Mouse (Mus musculus): ENCODE results near the gene Slc26a10. TPM values are rescaled to one million over a fixed set of nuclear protein-coding genes. Genes with fewer than 3 reads are reported as not detected.

Gene Slc26a10
- 0.36 and 0.89 TPM in 2 replicates for polyA plus RNA-seq (2014; fragmentation: Nextera tagmentation; extraction: Ambion mirVana)

GRCm38 (mm10) chr10:127179871-127180694 lies at the start of gene Slc26a10:
Slc26a10 (minus strand) TSS chr10:127180645.
- peaks cover 40% of the 10 kb centered on the region for H3K27me3 ChIP-seq (ENCODE audit: control insufficient read depth, insufficient read depth, low read length)
- ATAC-seq (ENCODE audit: insufficient read depth, low FRiP score, low TSS enrichment): no peak
- H3K4me3 ChIP-seq (ENCODE audit: low read depth, low read length): no peak within 1 kb of the TSS

GRCm38 (mm10) chr10:127228897-127229296 lies 48.5 kb upstream of the Slc26a10 start:
- Histone ChIP-seq H3K36me3 (ENCODE audit: control insufficient read depth, insufficient read depth, low read length) (no peaks in the 10 kb centered on the region; the same call in 1 of the 2 replicates), H3K9ac (ENCODE audit: low read length) (no peak overlapping the region), H3K4me3 (ENCODE audit: low read depth, low read length) (no peak overlapping the region), H3K9me3 (ENCODE audit: control insufficient read depth, low read length) (no peaks in the 10 kb centered on the region), H3K4me1 (ENCODE audit: control insufficient read depth, insufficient read depth, low read length) (no peaks in the 10 kb centered on the region), H3K27ac (ENCODE audit: low read depth, low read length) (no peak overlapping the region), H3K4me2 (ENCODE audit: low read depth) (no peak overlapping the region), H3K27me3 (ENCODE audit: control insufficient read depth, insufficient read depth, low read length) (no peaks in the 10 kb centered on the region)
- WGBS: 25% methylated on average over 4 of the region's 4 CpGs
- ATAC-seq (ENCODE audit: insufficient read depth, low FRiP score, low TSS enrichment) (no peak), DNase-seq (ENCODE audit: low spot score) (peak; percentile 59)

More at GRCm38 (mm10) chr10:127179871-127180694, at the start of gene Slc26a10:
- no peaks in the 10 kb centered on the region for H3K9me3 ChIP-seq (ENCODE audit: control insufficient read depth, low read length)
- DNase-seq (ENCODE audit: low spot score): no peak
- H3K9ac ChIP-seq (ENCODE audit: low read length): no peak within 1 kb of the TSS; the same call in 1 of the 2 replicates
- 0 out of 2 replicates have a peak within 1 kb of the TSS, but pooled peaks have one; percentile 21 for H3K4me2 ChIP-seq (ENCODE audit: low read depth)
- H3K27ac ChIP-seq (ENCODE audit: low read depth, low read length): no peak within 1 kb of the TSS
- H3K36me3 ChIP-seq (ENCODE audit: control insufficient read depth, insufficient read depth, low read length): no peaks in the 10 kb centered on the region
- H3K4me1 ChIP-seq (ENCODE audit: control insufficient read depth, insufficient read depth, low read length): peaks cover 11% of the 10 kb centered on the region; the same call in 1 of the 2 replicates
- WGBS: 2% methylated on average over 34 of the region's 34 CpGs

- no peak overlapping the region for H3K27ac ChIP-seq (ENCODE audit: low read depth, low read length)
- H3K4me1 ChIP-seq (ENCODE audit: control insufficient read depth, insufficient read depth, low read length): no peaks in the 10 kb centered on the region
- DNase-seq (ENCODE audit: low spot score) (no peak), ATAC-seq (ENCODE audit: insufficient read depth, low FRiP score, low TSS enrichment) (no peak)
- 83% methylated on average over 8 of the region's 8 CpGs for WGBS
- H3K4me3 ChIP-seq (ENCODE audit: low read depth, low read length): no peak overlapping the region
- no peaks in the 10 kb centered on the region for H3K27me3 ChIP-seq (ENCODE audit: control insufficient read depth, insufficient read depth, low read length)
- H3K9me3 ChIP-seq (ENCODE audit: control insufficient read depth, low read length): no peaks in the 10 kb centered on the region
- H3K9ac ChIP-seq (ENCODE audit: low read length): no peak overlapping the region
- no peak overlapping the region for H3K4me2 ChIP-seq (ENCODE audit: low read depth)
- no peaks in the 10 kb centered on the region for H3K36me3 ChIP-seq (ENCODE audit: control insufficient read depth, insufficient read depth, low read length)
Measured at GRCm38 (mm10) chr10:127227163-127227562, 46.7 kb upstream of the Slc26a10 start.

GRCm38 (mm10) chr10:127226318-127226895 lies 46.0 kb upstream of the Slc26a10 start:
- no peak overlapping the region for H3K4me3 ChIP-seq (ENCODE audit: low read depth, low read length)
- WGBS: 64% methylated on average over 8 of the region's 8 CpGs
- no peaks in the 10 kb centered on the region for H3K9me3 ChIP-seq (ENCODE audit: control insufficient read depth, low read length)
- no peak overlapping the region for H3K27ac ChIP-seq (ENCODE audit: low read depth, low read length)
- DNase-seq (ENCODE audit: low spot score): no peak
- H3K36me3 ChIP-seq (ENCODE audit: control insufficient read depth, insufficient read depth, low read length): no peaks in the 10 kb centered on the region
- H3K27me3 ChIP-seq (ENCODE audit: control insufficient read depth, insufficient read depth, low read length): no peaks in the 10 kb centered on the region
- H3K4me2 ChIP-seq (ENCODE audit: low read depth): no peak overlapping the region
- H3K4me1 ChIP-seq (ENCODE audit: control insufficient read depth, insufficient read depth, low read length): no peaks in the 10 kb centered on the region
- no peak for ATAC-seq (ENCODE audit: insufficient read depth, low FRiP score, low TSS enrichment)
- no peak overlapping the region for H3K9ac ChIP-seq (ENCODE audit: low read length)

- DNase-seq (ENCODE audit: low spot score) (no peak), ATAC-seq (ENCODE audit: insufficient read depth, low FRiP score, low TSS enrichment) (no peak)
- H3K36me3 ChIP-seq (ENCODE audit: control insufficient read depth, insufficient read depth, low read length): no peaks in the 10 kb centered on the region
- 15% methylated on average over 10 of the region's 10 CpGs for WGBS
- H3K9ac ChIP-seq (ENCODE audit: low read length): no peak overlapping the region
- H3K27ac ChIP-seq (ENCODE audit: low read depth, low read length): no peak overlapping the region
- no peaks in the 10 kb centered on the region for H3K27me3 ChIP-seq (ENCODE audit: control insufficient read depth, insufficient read depth, low read length)
- no peaks in the 10 kb centered on the region for H3K4me1 ChIP-seq (ENCODE audit: control insufficient read depth, insufficient read depth, low read length)
- no peak overlapping the region for H3K4me3 ChIP-seq (ENCODE audit: low read depth, low read length)
- no peak overlapping the region for H3K4me2 ChIP-seq (ENCODE audit: low read depth)
- H3K9me3 ChIP-seq (ENCODE audit: control insufficient read depth, low read length): no peaks in the 10 kb centered on the region
Measured at GRCm38 (mm10) chr10:127225732-127226131, 45.3 kb upstream of the Slc26a10 start.

- Histone ChIP-seq H3K4me1 (ENCODE audit: control insufficient read depth, insufficient read depth, low read length) (no peaks in the 10 kb centered on the region), H3K9me3 (ENCODE audit: control insufficient read depth, low read length) (no peaks in the 10 kb centered on the region), H3K36me3 (ENCODE audit: control insufficient read depth, insufficient read depth, low read length) (no peaks in the 10 kb centered on the region), H3K27ac (ENCODE audit: low read depth, low read length) (no peak overlapping the region), H3K27me3 (ENCODE audit: control insufficient read depth, insufficient read depth, low read length) (no peaks in the 10 kb centered on the region), H3K4me3 (ENCODE audit: low read depth, low read length) (no peak overlapping the region), H3K4me2 (ENCODE audit: low read depth) (no peak overlapping the region), H3K9ac (ENCODE audit: low read length) (no peak overlapping the region)
- 34% methylated on average over 6 of the region's 6 CpGs for WGBS
- DNase-seq (ENCODE audit: low spot score) (no peak), ATAC-seq (ENCODE audit: insufficient read depth, low FRiP score, low TSS enrichment) (no peak)
Measured at GRCm38 (mm10) chr10:127225213-127225612, 44.8 kb upstream of the Slc26a10 start.

GRCm38 (mm10) chr10:127218339-127218738 lies 37.9 kb upstream of the Slc26a10 start:
- no peak for ATAC-seq (ENCODE audit: insufficient read depth, low FRiP score, low TSS enrichment)
- WGBS: 91% methylated on average over 2 of the region's 2 CpGs

GRCm38 (mm10) chr10:127217177-127217576 lies 36.7 kb upstream of the Slc26a10 start:
- Histone ChIP-seq H3K27me3 (ENCODE audit: control insufficient read depth, insufficient read depth, low read length) (no peaks in the 10 kb centered on the region), H3K36me3 (ENCODE audit: control insufficient read depth, insufficient read depth, low read length) (no peaks in the 10 kb centered on the region), H3K4me1 (ENCODE audit: control insufficient read depth, insufficient read depth, low read length) (no peaks in the 10 kb centered on the region), H3K4me3 (ENCODE audit: low read depth, low read length) (no peak overlapping the region), H3K9me3 (ENCODE audit: control insufficient read depth, low read length) (no peaks in the 10 kb centered on the region), H3K4me2 (ENCODE audit: low read depth) (no peak overlapping the region), H3K27ac (ENCODE audit: low read depth, low read length) (no peak overlapping the region), H3K9ac (ENCODE audit: low read length) (no peak overlapping the region)
- ATAC-seq (ENCODE audit: insufficient read depth, low FRiP score, low TSS enrichment) (no peak), DNase-seq (ENCODE audit: low spot score) (no peak)

More at GRCm38 (mm10) chr10:127218339-127218738, 37.9 kb upstream of the Slc26a10 start:
- Histone ChIP-seq H3K27me3 (ENCODE audit: control insufficient read depth, insufficient read depth, low read length) (no peaks in the 10 kb centered on the region), H3K9ac (ENCODE audit: low read length) (no peak overlapping the region), H3K36me3 (ENCODE audit: control insufficient read depth, insufficient read depth, low read length) (no peaks in the 10 kb centered on the region), H3K9me3 (ENCODE audit: control insufficient read depth, low read length) (no peaks in the 10 kb centered on the region), H3K27ac (ENCODE audit: low read depth, low read length) (no peak overlapping the region), H3K4me1 (ENCODE audit: control insufficient read depth, insufficient read depth, low read length) (no peaks in the 10 kb centered on the region), H3K4me2 (ENCODE audit: low read depth) (no peak overlapping the region), H3K4me3 (ENCODE audit: low read depth, low read length) (no peak overlapping the region)
- DNase-seq (ENCODE audit: low spot score): no peak

- no peak for DNase-seq (ENCODE audit: low spot score)
- Histone ChIP-seq H3K9ac (ENCODE audit: low read length) (no peak overlapping the region), H3K27me3 (ENCODE audit: control insufficient read depth, insufficient read depth, low read length) (no peaks in the 10 kb centered on the region), H3K4me2 (ENCODE audit: low read depth) (no peak overlapping the region), H3K4me1 (ENCODE audit: control insufficient read depth, insufficient read depth, low read length) (no peaks in the 10 kb centered on the region), H3K4me3 (ENCODE audit: low read depth, low read length) (no peak overlapping the region), H3K9me3 (ENCODE audit: control insufficient read depth, low read length) (no peaks in the 10 kb centered on the region), H3K36me3 (ENCODE audit: control insufficient read depth, insufficient read depth, low read length) (no peaks in the 10 kb centered on the region), H3K27ac (ENCODE audit: low read depth, low read length) (no peak overlapping the region)
- ATAC-seq (ENCODE audit: insufficient read depth, low FRiP score, low TSS enrichment): no peak
- WGBS: 94% methylated on average over 11 of the region's 11 CpGs
Measured at GRCm38 (mm10) chr10:127216456-127216855, 36.0 kb upstream of the Slc26a10 start.

Measured in neural tube, embryonic 11.5 days (tissue).